Mouse (Mus musculus): ENCODE results near the gene Med1.

Gene Med1

DNA sequence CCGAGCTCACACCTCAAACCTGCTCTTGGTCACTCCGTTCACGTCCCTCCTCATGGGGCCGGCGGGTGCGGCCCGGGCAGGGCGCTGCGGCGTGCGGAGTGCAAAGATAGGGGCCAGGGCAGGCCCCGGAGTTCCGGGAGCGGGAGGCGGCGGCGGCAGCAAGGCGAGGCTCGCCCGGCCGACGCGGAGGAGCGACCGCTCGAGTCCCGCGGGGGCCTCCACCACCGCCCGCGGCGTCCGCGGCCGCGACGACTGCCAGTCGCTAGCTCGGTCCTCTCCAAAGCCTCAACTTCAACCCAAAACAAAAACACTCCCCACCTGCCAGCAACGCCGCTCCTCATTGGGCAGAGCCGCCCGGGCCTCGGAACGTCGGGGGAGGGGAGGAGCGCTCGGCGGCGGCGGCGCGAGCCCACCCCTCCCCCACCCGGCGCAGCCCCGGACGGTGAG is 43.8 kb downstream of the Med1 start:
- DNase-seq (ENCODE audit: low spot score in 2 of 2), result peak; percentile 89 to 91

DNA sequence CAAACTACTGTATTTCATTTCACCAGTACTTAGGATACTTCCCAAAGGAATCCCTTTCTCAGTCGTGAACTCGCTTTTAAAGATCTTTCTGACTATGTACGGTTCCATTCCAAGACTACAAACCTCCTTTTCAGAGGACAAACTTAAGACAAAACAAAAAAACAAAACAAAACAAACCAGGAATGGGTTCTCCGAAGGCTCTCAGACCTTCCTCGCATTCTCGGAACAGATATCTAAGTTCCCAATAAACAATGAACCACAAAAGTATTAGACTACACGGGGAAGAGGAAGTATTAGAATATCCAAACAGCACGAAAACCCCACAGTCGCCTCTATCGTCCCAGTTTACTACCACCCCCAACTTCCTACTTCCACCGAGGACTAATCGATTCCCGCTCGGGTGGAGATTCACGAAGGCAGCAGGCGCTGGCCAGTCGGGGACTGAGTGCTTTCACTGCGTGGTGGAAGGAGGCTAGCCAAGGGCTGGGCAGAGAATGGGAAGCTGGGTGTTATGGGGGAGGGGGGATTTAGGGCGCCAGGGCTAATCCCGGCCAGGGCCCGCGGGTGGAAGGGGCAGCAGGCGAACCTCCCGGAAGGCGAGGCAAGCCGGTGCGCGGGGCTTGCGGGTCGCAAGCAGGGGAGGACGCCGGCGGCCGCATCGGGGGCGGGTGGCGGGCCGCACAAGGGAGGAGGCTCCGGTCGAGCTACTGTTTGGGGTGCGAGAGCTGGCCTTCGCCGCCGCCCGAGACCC is 44.4 kb downstream of the Med1 start:
- DNase-seq (ENCODE audit: low spot score in 2 of 2), result peak in 1 of 2 experiments; percentile 30

GRCm38 (mm10) chr11:98145856-98146255 is 47.2 kb downstream of the Med1 start:
- no peak for DNase-seq (ENCODE audit: low spot score in 2 of 2)

- DNase-seq (ENCODE audit: low spot score in 2 of 2), result no peak
Measured at GRCm38 (mm10) chr11:98142545-98142944, 50.5 kb downstream of the Med1 start.

GRCm38 (mm10) chr11:98138894-98139293 is 54.2 kb downstream of the Med1 start:
- no peak for DNase-seq (ENCODE audit: low spot score in 2 of 2)

DNA sequence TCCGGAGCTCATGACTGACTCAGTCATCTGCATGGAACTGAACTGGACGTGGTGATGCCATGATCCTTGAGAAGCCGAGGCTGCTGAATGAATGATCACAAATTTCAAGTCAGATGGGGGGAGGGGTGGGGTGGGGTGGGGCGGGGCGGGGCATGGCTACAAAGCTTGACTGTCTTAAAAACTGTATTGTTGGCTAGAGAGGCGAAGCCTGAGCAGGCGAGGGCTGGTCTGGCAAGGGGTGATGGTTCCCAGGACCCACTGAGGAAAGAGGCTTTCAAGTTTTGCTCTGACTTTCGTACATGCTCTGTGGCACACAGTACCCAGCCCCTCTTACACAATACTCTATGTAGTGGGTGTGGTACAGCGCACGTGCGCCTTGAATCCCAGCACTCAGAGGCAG is 55.3 kb downstream of the Med1 start:
- no peak for DNase-seq (ENCODE audit: low spot score in 2 of 2)

- DNase-seq (ENCODE audit: low spot score in 2 of 2), result no peak
Measured at GRCm38 (mm10) chr11:98134951-98135350, 58.1 kb downstream of the Med1 start.

DNA sequence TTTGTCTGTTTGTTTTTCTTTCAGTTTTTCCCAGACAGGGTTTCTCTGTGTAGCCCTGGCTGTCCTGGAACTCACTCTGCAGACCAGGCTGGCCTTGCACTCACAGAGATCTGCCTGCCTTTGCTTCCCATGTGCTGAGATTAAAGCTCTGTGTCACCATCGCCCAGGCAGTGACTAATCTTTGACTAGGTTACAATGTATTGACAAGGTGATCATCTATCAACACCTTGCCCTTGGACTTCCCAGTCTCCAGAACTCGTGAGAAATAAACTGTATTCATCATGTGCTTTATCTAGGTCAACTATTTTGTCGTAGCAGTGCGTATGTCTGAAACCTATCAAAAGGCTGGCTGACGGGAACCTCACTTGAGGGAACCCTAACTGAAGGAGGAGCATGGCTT is 69.7 kb downstream of the Med1 start:
- DNase-seq (ENCODE audit: low spot score in 2 of 2), result no peak

DNA sequence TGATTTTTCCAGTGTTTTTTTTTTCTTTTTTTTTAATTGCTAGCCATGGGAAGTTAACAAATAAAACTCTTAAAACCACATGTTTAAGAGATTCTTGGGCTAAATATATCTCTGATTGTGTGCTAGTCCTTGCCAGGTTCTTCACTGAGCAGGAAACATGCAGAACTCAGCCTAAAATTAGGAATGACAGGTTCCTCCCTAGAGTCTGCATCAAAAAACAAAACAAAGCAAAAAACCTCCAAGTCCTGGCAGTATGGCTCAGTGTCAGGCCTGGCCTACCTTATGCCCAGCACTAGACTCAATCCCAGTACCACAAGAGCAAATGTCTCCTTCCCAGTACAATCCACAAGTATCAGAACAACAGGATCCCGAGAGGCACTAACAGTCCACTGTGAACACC is 78.7 kb downstream of the Med1 start:
- DNase-seq (ENCODE audit: low spot score in 2 of 2), result no peak

GRCm38 (mm10) chr11:98113504-98113903 is 79.6 kb downstream of the Med1 start:
- no peak for DNase-seq (ENCODE audit: low spot score in 2 of 2)

DNA sequence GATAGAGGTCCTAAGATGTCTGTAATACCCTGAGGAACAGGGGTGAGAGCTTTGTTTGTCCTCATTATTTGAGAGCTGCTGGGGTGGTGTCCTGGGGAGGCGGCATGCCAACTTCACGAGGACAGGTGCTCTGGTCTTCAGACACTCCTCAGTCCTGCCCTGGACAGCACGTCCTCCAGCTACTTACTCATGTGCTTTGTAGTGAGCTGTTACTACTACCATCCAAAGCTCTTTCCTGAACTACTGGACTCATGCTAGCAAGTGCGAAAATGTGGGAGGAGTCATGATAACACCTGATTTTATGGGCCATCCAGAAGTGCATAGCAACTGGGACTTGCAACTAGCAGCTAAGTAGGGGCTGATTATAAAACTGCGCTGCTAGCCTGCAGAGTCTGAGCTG is 83.4 kb downstream of the Med1 start:
- no peak for DNase-seq (ENCODE audit: low spot score in 2 of 2)
